Mouse (Mus musculus) lung, postnatal 0 days (tissue): ENCODE measurements around the gene Jun.
A peak's percentile ranks its signal among the peaks of the same experiment; 100 is the strongest.

ENCODE experiments used
- CTCF ChIP-seq: IDR thresholded peaks from 2 replicates; pipeline ENCODE4 v1.5.1; 2016; ENCODE audit warnings: antibody characterized with exemption, mild to moderate bottlenecking
- EP300 ChIP-seq: IDR thresholded peaks from 2 replicates; pipeline ENCODE4 v1.6.1; 2016; ENCODE audit warnings: antibody characterized with exemption, mild to moderate bottlenecking, control low read depth

DNA sequence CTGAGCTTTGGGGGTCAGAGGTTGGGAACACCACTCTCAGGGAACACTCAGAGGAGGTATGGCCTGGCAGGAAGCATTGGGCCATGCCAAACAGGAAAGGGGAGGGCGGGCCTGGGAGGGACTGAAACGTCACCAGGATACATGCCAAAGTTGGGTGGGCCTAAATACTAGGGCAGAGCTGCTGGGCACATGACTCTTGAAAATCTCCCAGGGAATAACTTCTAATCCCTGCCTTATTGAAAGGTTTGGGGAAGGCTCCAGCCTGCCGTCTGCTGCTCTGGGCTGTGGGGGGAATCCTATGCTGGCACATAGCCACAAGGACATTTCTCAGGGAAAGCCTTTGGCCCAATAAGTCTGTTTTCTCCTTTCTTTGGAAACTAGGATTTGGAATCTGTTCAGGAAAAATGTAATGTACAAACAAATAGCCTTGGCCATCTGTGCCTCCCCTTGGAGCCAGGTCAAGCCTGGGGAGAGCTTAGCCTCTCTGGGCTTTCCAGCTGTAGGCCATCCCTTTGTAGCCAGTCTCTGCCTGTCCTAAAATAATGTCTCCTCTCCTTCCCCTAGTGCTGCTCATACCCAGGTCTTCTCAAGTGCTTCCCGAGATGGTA lies 30.6 kb upstream of the Jun start:
- TF ChIP-seq CTCF: no peak
- TF ChIP-seq EP300: peak; percentile 97
